Mouse (Mus musculus): Measurements from ENCODE around the gene Thap3. TPM values are rescaled to one million over a fixed set of nuclear protein-coding genes. Genes with fewer than 3 reads are reported as not detected.
A peak's percentile ranks its signal among the peaks of the same experiment; 100 is the strongest.

Gene Thap3
- total RNA-seq, 2 experiments from 2014 or later: 18.9 to 22.0 TPM

- peak; percentile 93 to 94 for DNase-seq (ENCODE audit: low spot score in 2 of 2)
Measured at GRCm38 (mm10) chr4:151933505-151934214, 55.1 kb downstream of the Thap3 start, which contains the start of gene Dnajc11. Dnajc11 (plus strand) TSS chr4:151933691.

Other genes with a start within 250 kb of the Thap3 start
- 100 to 1,000 TPM; 230 to 235 TPM for gene Camta1, start 127.1 kb downstream of the Thap3 start, total RNA-seq (2021)
- gene Dnajc11, start 55.3 kb downstream of the Thap3 start, total RNA-seq (2021): 10 to 100 TPM; 66.9 to 70.5 TPM
- gene Phf13, start 7.3 kb upstream of the Thap3 start, total RNA-seq (2021): 10 to 100 TPM; 11.8 to 13.3 TPM
- 10 to 100 TPM; 16.4 to 18.6 TPM for gene Klhl21, start 19.8 kb upstream of the Thap3 start, total RNA-seq (2021)
- gene Zbtb48, start 38.7 kb upstream of the Thap3 start, total RNA-seq (2021): 10 to 100 TPM; 12.2 to 14.4 TPM
- gene Tas1r1, start 49.6 kb upstream of the Thap3 start, total RNA-seq (2021): under 1 TPM; 0.38 to 0.92 TPM
- 10 to 100 TPM; 23.4 TPM for gene Nol9, start 50.3 kb upstream of the Thap3 start, total RNA-seq (2021)
- gene Plekhg5, start 83.5 kb upstream of the Thap3 start, total RNA-seq (2021): 100 to 1,000 TPM; 106 to 115 TPM
- gene Tnfrsf25, start 126.9 kb upstream of the Thap3 start, total RNA-seq (2021): 10 to 100 TPM; 17.7 to 25.6 TPM
- under 1 TPM; 0.57 to 0.94 TPM for gene Espn, start 163.4 kb upstream of the Thap3 start, total RNA-seq (2021)
- gene Hes2, start 169.9 kb upstream of the Thap3 start, total RNA-seq (2021): not detected
- gene Acot7, start 189.1 kb upstream of the Thap3 start, total RNA-seq (2021): 100 to 1,000 TPM; 352 to 388 TPM

All from layer of hippocampus, postnatal 14 days (tissue).